22 mouse cellular contexts compared by ENCODE assay signal in the genomic region with DNA sequence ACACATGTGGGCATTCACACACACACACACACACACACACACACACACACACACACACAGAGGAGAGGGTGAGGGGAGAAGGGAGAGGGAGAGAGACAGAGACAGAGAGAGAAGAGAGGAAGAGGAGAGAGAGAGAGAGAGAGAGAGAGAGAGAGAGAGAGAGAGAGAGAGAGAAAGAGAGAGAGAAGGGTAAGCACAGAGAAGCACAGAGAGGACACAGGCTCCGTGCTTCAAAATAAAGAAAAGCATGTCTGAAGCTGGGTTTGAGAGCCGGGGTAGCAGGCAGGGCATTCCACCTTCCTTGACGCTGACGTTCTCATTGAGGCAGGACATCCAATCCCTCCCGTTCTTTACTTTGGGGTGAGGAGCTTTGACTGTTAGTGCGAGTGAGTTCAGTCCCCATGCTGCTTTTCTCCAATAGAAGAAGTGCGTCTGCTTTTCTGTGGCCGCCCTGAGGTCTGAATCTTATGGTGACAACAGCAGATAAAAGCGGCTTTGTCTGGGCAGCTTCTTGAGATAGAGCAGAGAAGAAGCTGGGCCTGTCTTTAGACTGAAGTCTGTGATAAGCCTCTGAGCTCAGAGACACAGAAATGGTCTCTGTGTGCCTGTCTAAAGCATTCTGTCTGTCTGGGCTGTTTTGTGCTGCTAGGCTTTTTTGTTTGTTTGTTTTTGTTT. TPM values are rescaled to one million over a fixed set of nuclear protein-coding genes. Genes with fewer than 3 reads are reported as not detected.
A peak's percentile ranks its signal among the peaks of the same experiment; 100 is the strongest.
DNase-seq lines count a peak whose midpoint lies in the region; ATAC-seq and TF ChIP-seq lines count a peak whose summit lies in the region.
"Had no signal": no experiment of that assay in that cellular context is flagged by ENCODE, and none has a peak within 500 bp of the region (broad histone marks: within the 10 kb centered on the region; RNA-seq: fewer than 3 reads in every experiment).

No protein-coding gene starts in this region.

- H3K4me1 ChIP-seq in heart, embryonic 10.5 days = peaks cover 21% of the 10 kb centered on the region
- no peaks in the 10 kb centered on the region for H3K4me1 ChIP-seq in heart, adult 2 months (ENCODE audit: control insufficient read depth, insufficient read depth, low read length)
- peaks cover 10 to 22% of the 10 kb centered on the region in 2 experiments for H3K4me1 ChIP-seq in MEL (ENCODE audit: control insufficient read depth in 1 of 2, insufficient read depth in 2 of 2, low read length in 2 of 2)
- H3K4me1 ChIP-seq in erythroblast, embryonic 14.5 days (ENCODE audit: control insufficient read depth) = peaks cover 77% of the 10 kb centered on the region
- peaks cover 75% of the 10 kb centered on the region for H3K4me1 ChIP-seq in liver, embryonic 15.5 days (replicated peaks)
- H3K4me1 ChIP-seq: hindbrain, embryonic 15.5 days; limb, embryonic 12.5 days; neural tube, embryonic 12.5 days had no signal

- H3K79me2 ChIP-seq in heart, adult 2 months (replicated peaks; ENCODE audit: control insufficient read depth, insufficient read depth, low read length) = no peaks in the 10 kb centered on the region
- no peaks in the 10 kb centered on the region for H3K79me2 ChIP-seq in MEL (ENCODE audit: control insufficient read depth, insufficient read depth, low read length, poor library complexity)

- no peak overlapping the region for H3K9ac ChIP-seq in heart, adult 2 months (ENCODE audit: low read depth, low read length)
- peak overlapping the region; percentile 35 for H3K9ac ChIP-seq in MEL (ENCODE audit: control insufficient read depth, low read depth, low read length, poor library complexity, severe bottlenecking)
- peak overlapping the region; percentile 65 for H3K9ac ChIP-seq in liver, embryonic 15.5 days
- H3K9ac ChIP-seq: hindbrain, embryonic 15.5 days; limb, embryonic 12.5 days; neural tube, embryonic 12.5 days had no signal

- ATAC-seq in liver, embryonic 15.5 days (ENCODE audit: insufficient read depth) = peak; percentile 69

- peak overlapping the region; percentile 23 for H3K4me3 ChIP-seq in heart, embryonic 10.5 days
- H3K4me3 ChIP-seq in heart, adult 2 months = no peak overlapping the region
- H3K4me3 ChIP-seq in MEL (ENCODE audit: control insufficient read depth in 1 of 2, insufficient read depth in 1 of 2, low read depth in 2 of 2, low read length in 2 of 2) = peak overlapping the region; percentile 31 to 38
- H3K4me3 ChIP-seq in erythroblast, embryonic 14.5 days (replicated peaks) = peak overlapping the region; percentile 60
- peak overlapping the region; percentile 44 for H3K4me3 ChIP-seq in liver, embryonic 15.5 days (replicated peaks)
- H3K4me3 ChIP-seq: gastrocnemius, adult 2 months; hindbrain, embryonic 15.5 days; left cerebral cortex, adult 2 months; limb, embryonic 12.5 days; megakaryocyte, embryonic 14.5 days; neural tube, embryonic 12.5 days had no signal

- H3K27me3 ChIP-seq in heart, embryonic 10.5 days (ENCODE audit: insufficient read depth, poor library complexity, severe bottlenecking) = 0 out of 2 replicates have a peak, but pooled peaks cover 2% of the 10 kb centered on the region
- H3K27me3 ChIP-seq in heart, adult 2 months (ENCODE audit: control insufficient read depth, insufficient read depth, low read length) = no peaks in the 10 kb centered on the region
- H3K27me3 ChIP-seq in MEL (ENCODE audit: control insufficient read depth in 1 of 2, insufficient read depth in 2 of 2, low read length in 2 of 2) = no peaks in the 10 kb centered on the region
- no peaks in the 10 kb centered on the region for H3K27me3 ChIP-seq in erythroblast, embryonic 14.5 days (ENCODE audit: control insufficient read depth)
- no peaks in the 10 kb centered on the region for H3K27me3 ChIP-seq in liver, embryonic 15.5 days
- H3K27me3 ChIP-seq: hindbrain, embryonic 15.5 days; limb, embryonic 12.5 days; megakaryocyte, embryonic 14.5 days; neural tube, embryonic 12.5 days had no signal

- TF ChIP-seq EP300 in heart, adult 2 months (IDR thresholded peaks at IDR 0.05; ENCODE audit: insufficient read depth, low read depth, low read length) = no peak
- TF ChIP-seq EP300 in MEL (IDR thresholded peaks at IDR 0.05; ENCODE audit: low read depth in 1 of 2, low read length in 2 of 2) = peak; percentile 80 to 84

- H3K4me2 ChIP-seq in liver, embryonic 15.5 days = peak overlapping the region; percentile 65
- H3K4me2 ChIP-seq: hindbrain, embryonic 15.5 days; limb, embryonic 12.5 days; neural tube, embryonic 12.5 days had no signal

- WGBS in heart, embryonic 10.5 days = 10% methylated on average over 9 of the region's 9 CpGs
- WGBS in heart, adult 2 months = 44% methylated on average over 9 of the region's 9 CpGs
- 24% methylated on average over 9 of the region's 9 CpGs for WGBS in liver, embryonic 15.5 days (ENCODE audit: insufficient replicate concordance)

- peak overlapping the region; percentile 74 for H3K27ac ChIP-seq in heart, embryonic 10.5 days
- no peak overlapping the region for H3K27ac ChIP-seq in heart, adult 2 months
- H3K27ac ChIP-seq in MEL (ENCODE audit: control insufficient read depth, low read depth, low read length) = peak overlapping the region; percentile 73
- peak overlapping the region; percentile 92 for H3K27ac ChIP-seq in liver, embryonic 15.5 days (replicated peaks)
- H3K27ac ChIP-seq: gastrocnemius, adult 2 months; hindbrain, embryonic 15.5 days; left cerebral cortex, adult 2 months; limb, embryonic 12.5 days; neural tube, embryonic 12.5 days had no signal

- TF ChIP-seq RAD21 in MEL (IDR thresholded peaks at IDR 0.05; ENCODE audit: low read depth, low read length) = no peak

- DNase-seq in heart, embryonic 10.5 days (ENCODE audit: low spot score) = no peak
- no peak for DNase-seq in heart, adult 2 months
- peak; percentile 89 for DNase-seq in MEL (ENCODE audit: low read depth, low spot score)
- no peak for DNase-seq in cerebellum, postnatal 4 days (ENCODE audit: low spot score in 2 of 2)
- no peak for DNase-seq in kidney, postnatal 4 days
- no peak for DNase-seq in neural tube, embryonic 10.5 days (ENCODE audit: extremely low spot score, low spot score)
- DNase-seq: adrenal gland, postnatal 36 days; cerebellum, postnatal 14 days; gastrocnemius, adult 2 months; heart, postnatal 10 days; kidney, adult 2 months; kidney, postnatal 14 days; lung, postnatal 10 days; right cerebral cortex, postnatal 14 days; thymus, postnatal 4 days had no signal

- no peaks in the 10 kb centered on the region for H3K9me3 ChIP-seq in heart, embryonic 10.5 days
- H3K9me3 ChIP-seq in MEL (replicated peaks; ENCODE audit: insufficient read depth, low read length) = no peaks in the 10 kb centered on the region
- no peaks in the 10 kb centered on the region for H3K9me3 ChIP-seq in erythroblast, embryonic 14.5 days (ENCODE audit: control insufficient read depth, low read length)
- H3K9me3 ChIP-seq in liver, embryonic 15.5 days (replicated peaks) = no peaks in the 10 kb centered on the region
- H3K9me3 ChIP-seq: hindbrain, embryonic 15.5 days; limb, embryonic 12.5 days; megakaryocyte, embryonic 14.5 days; neural tube, embryonic 12.5 days had no signal

- H3K36me3 ChIP-seq in heart, embryonic 10.5 days = no peaks in the 10 kb centered on the region
- no peaks in the 10 kb centered on the region for H3K36me3 ChIP-seq in heart, adult 2 months (ENCODE audit: control insufficient read depth, insufficient read depth, low read length)
- peaks cover 0 to 17% of the 10 kb centered on the region in 2 experiments; a peak in 2 of 4 replicates for H3K36me3 ChIP-seq in MEL (ENCODE audit: control insufficient read depth in 1 of 2, insufficient read depth in 2 of 2, low read length in 2 of 2)
- peaks cover 42% of the 10 kb centered on the region for H3K36me3 ChIP-seq in erythroblast, embryonic 14.5 days (ENCODE audit: control insufficient read depth)
- H3K36me3 ChIP-seq in liver, embryonic 15.5 days (replicated peaks) = no peaks in the 10 kb centered on the region
- H3K36me3 ChIP-seq: hindbrain, embryonic 15.5 days; limb, embryonic 12.5 days; neural tube, embryonic 12.5 days had no signal

- no peak for TF ChIP-seq CTCF in heart, adult 2 months (IDR thresholded peaks at IDR 0.05)
- TF ChIP-seq CTCF in MEL (IDR thresholded peaks at IDR 0.05 in 2 of 3, conservative IDR thresholded peaks at IDR 0.05 in 1 of 3; ENCODE audit: control insufficient read depth in 1 of 3, insufficient read depth in 1 of 3, low read depth in 2 of 3, low read length in 3 of 3, poor library complexity in 1 of 3, severe bottlenecking in 1 of 3) = no peak

- no peak for TF ChIP-seq POLR2A in heart, adult 2 months (IDR thresholded peaks at IDR 0.05; ENCODE audit: insufficient read depth, low read depth, low read length)
- peak in 1 of 2 experiments; percentile 47; a peak in 1 of 4 replicates for TF ChIP-seq POLR2A in MEL (IDR thresholded peaks at IDR 0.05; ENCODE audit: control insufficient read depth in 1 of 2, insufficient read depth in 1 of 2, low read depth in 1 of 2, low read length in 2 of 2, poor library complexity in 1 of 2)

- intact Hi-C loops in heart, adult 2 months (cut with DNase I) = no loop called here

TF ChIP-seq in MEL, 35 proteins besides CTCF, POLR2A, EP300 and RAD21 (continues in another document):
- TF ChIP-seq ZMIZ1 (IDR thresholded peaks at IDR 0.05; ENCODE audit: low read depth, low read length) = no peak
- peak; percentile 48 for TF ChIP-seq TAL1 (IDR thresholded peaks at IDR 0.05; ENCODE audit: low read length)
- TF ChIP-seq BHLHE40 (IDR thresholded peaks at IDR 0.05; ENCODE audit: borderline replicate concordance, low read depth, low read length) = no peak
- TF ChIP-seq MEF2A (IDR thresholded peaks at IDR 0.05; ENCODE audit: extremely low read depth, insufficient replicate concordance, low read depth, low read length, poor library complexity, severe bottlenecking) = no peak
- no peak for TF ChIP-seq USF2 (IDR thresholded peaks at IDR 0.05; ENCODE audit: borderline replicate concordance in 1 of 2, insufficient read depth in 1 of 2, low read depth in 1 of 2, low read length in 2 of 2)
- peak; percentile 91 for TF ChIP-seq JUND (IDR thresholded peaks at IDR 0.05; ENCODE audit: low read depth, low read length)
- TF ChIP-seq GABPA (IDR thresholded peaks at IDR 0.05; ENCODE audit: low read depth, low read length) = no peak
- TF ChIP-seq ZNF384 (IDR thresholded peaks at IDR 0.05; ENCODE audit: low read depth, low read length) = no peak
- no peak for TF ChIP-seq USF1 (IDR thresholded peaks at IDR 0.05; ENCODE audit: low read depth, low read length)
- no peak for TF ChIP-seq MYB (IDR thresholded peaks at IDR 0.05; ENCODE audit: low read depth, low read length)
- peak; percentile 29; the same call in 1 of the 2 replicates for TF ChIP-seq NELFE (IDR thresholded peaks at IDR 0.05; ENCODE audit: low read depth, low read length)

RNA-seq across cellular contexts. Expression of a gene that starts 35.4 kb away (rescaled TPM):
- polyA plus RNA-seq in heart, embryonic 10.5 days (2016; fragmentation: Nextera tagmentation; extraction: Ambion mirVana) = 41.6 and 41.8 TPM in 2 replicates
- total RNA-seq in heart, adult 2 months (2021) = 10 to 100 TPM; 10.1 to 15.9 TPM
- polyA plus RNA-seq in heart, adult 2 months (2012; rRNA removed) = 14.7 and 24.7 TPM in 2 replicates
- total RNA-seq in MEL (2012; rRNA removed) = 44.9 and 69.4 TPM in 2 replicates
- polyA plus RNA-seq in MEL (2012; ENCODE audit: insufficient read depth in 1 of 2, insufficient read length in 2 of 2, low read depth in 1 of 2, low replicate concordance in 2 of 2, missing spikeins in 1 of 2) = 10 to 100 TPM in 1 of 2 experiments, not detected in 1; 80.7 TPM
- polyA plus RNA-seq in erythroblast, embryonic 14.5 days (2012) = 13.6 and 18.4 TPM in 2 replicates
- 42.8 and 48.3 TPM in 2 replicates for polyA plus RNA-seq in liver, embryonic 15.5 days (2015; fragmentation: Nextera tagmentation; extraction: Ambion mirVana)
